ENCODE assay signal across 8 mouse cellular contexts in genomic region chr8:13670011-13670471, GRCm38 (mm10). TPM values are rescaled to one million over a fixed set of nuclear protein-coding genes. Genes with fewer than 3 reads are reported as not detected.
DNase-seq lines count a peak whose midpoint lies in the region; ATAC-seq and TF ChIP-seq lines count a peak whose summit lies in the region.

No protein-coding gene starts in this region.

- TF ChIP-seq EP300 in liver, postnatal 0 days (IDR thresholded peaks at IDR 0.05; ENCODE audit: low read depth) = no peak

- no peak for ATAC-seq in cerebellum, adult (ENCODE audit: insufficient number of reproducible peaks, low FRiP score, low TSS enrichment)
- ATAC-seq in lung, embryonic 16.5 days (ENCODE audit: low read depth) = no peak
- ATAC-seq in heart, embryonic 14.5 days (ENCODE audit: insufficient number of reproducible peaks, insufficient read depth, low FRiP score, low read depth) = no peak
- ATAC-seq in liver, postnatal 0 days = no peak
- ATAC-seq in CD4-positive, CD25-positive, alpha-beta regulatory T cell, adult 4 months = no peak

- peak overlapping the region; percentile 60 for H3K27ac ChIP-seq in lung, embryonic 16.5 days (ENCODE audit: low read length)
- peak overlapping the region in 1 of 2 experiments; percentile 78; a peak in 2 of 4 replicates for H3K27ac ChIP-seq in heart, embryonic 14.5 days (replicated peaks in 1 of 2; ENCODE audit: control insufficient read depth in 1 of 2, insufficient read depth in 1 of 2, low read depth in 2 of 2, low read length in 2 of 2)
- H3K27ac ChIP-seq in liver, postnatal 0 days (ENCODE audit: low read depth) = 0 out of 2 replicates have a peak overlapping the region, but pooled peaks have one; percentile 22

- TF ChIP-seq POLR2A in lung, adult 2 months (IDR thresholded peaks at IDR 0.05; ENCODE audit: borderline replicate concordance, extremely low read depth, low read depth, low read length) = no peak

- DNase-seq in cerebellum, adult 11 months = peak; percentile 59
- DNase-seq in lung, adult 2 months = no peak
- DNase-seq in liver, postnatal 0 days = no peak
- no peak for DNase-seq in embryo, embryonic 10 days (ENCODE audit: low spot score)

- TF ChIP-seq CTCF in lung, adult 2 months (IDR thresholded peaks at IDR 0.05; ENCODE audit: insufficient read depth, low read length) = no peak
- TF ChIP-seq CTCF in liver, postnatal 0 days (IDR thresholded peaks at IDR 0.05; ENCODE audit: low read depth) = no peak

- H3K4me1 ChIP-seq in lung, embryonic 16.5 days (replicated peaks; ENCODE audit: control insufficient read depth, insufficient read depth, low read length) = peaks cover 59% of the 10 kb centered on the region
- H3K4me1 ChIP-seq in lung, adult 2 months (ENCODE audit: control insufficient read depth, insufficient read depth, low read length) = peaks cover 27% of the 10 kb centered on the region
- H3K4me1 ChIP-seq in heart, embryonic 14.5 days (ENCODE audit: control insufficient read depth in 2 of 2, insufficient read depth in 2 of 2, low read length in 2 of 2) = peaks cover 73 to 83% of the 10 kb centered on the region in 2 experiments
- peaks cover 31% of the 10 kb centered on the region for H3K4me1 ChIP-seq in liver, postnatal 0 days (ENCODE audit: insufficient read depth)

- H3K36me3 ChIP-seq in lung, embryonic 16.5 days (ENCODE audit: control insufficient read depth, insufficient read depth, low read length) = no peaks in the 10 kb centered on the region
- no peaks in the 10 kb centered on the region for H3K36me3 ChIP-seq in heart, embryonic 14.5 days (ENCODE audit: control insufficient read depth, insufficient read depth, low read length)
- H3K36me3 ChIP-seq in liver, postnatal 0 days (replicated peaks; ENCODE audit: insufficient read depth, low read length) = no peaks in the 10 kb centered on the region; the same call in 1 of the 2 replicates

- no peaks in the 10 kb centered on the region for H3K27me3 ChIP-seq in lung, embryonic 16.5 days (ENCODE audit: control insufficient read depth, insufficient read depth, low read depth, low read length)
- H3K27me3 ChIP-seq in heart, embryonic 14.5 days (ENCODE audit: control insufficient read depth, insufficient read depth, low read length) = no peaks in the 10 kb centered on the region
- H3K27me3 ChIP-seq in liver, postnatal 0 days (ENCODE audit: insufficient read depth, low read length) = no peaks in the 10 kb centered on the region

- H3K4me3 ChIP-seq in lung, embryonic 16.5 days (ENCODE audit: low read length) = no peak overlapping the region
- no peak overlapping the region for H3K4me3 ChIP-seq in lung, adult 2 months (replicated peaks; ENCODE audit: extremely low read depth, low read depth, low read length)
- no peak overlapping the region for H3K4me3 ChIP-seq in heart, embryonic 14.5 days (ENCODE audit: control insufficient read depth in 1 of 2, insufficient read depth in 1 of 2, low read depth in 1 of 2, low read length in 2 of 2)
- H3K4me3 ChIP-seq in liver, postnatal 0 days (ENCODE audit: low read depth, low read length) = no peak overlapping the region

- H3K9ac ChIP-seq in lung, embryonic 16.5 days (ENCODE audit: low read length) = 0 out of 2 replicates have a peak overlapping the region, but pooled peaks have one; percentile 25
- H3K9ac ChIP-seq in heart, embryonic 14.5 days (ENCODE audit: low read length) = 0 out of 2 replicates have a peak overlapping the region, but pooled peaks have one; percentile 11
- H3K9ac ChIP-seq in liver, postnatal 0 days (replicated peaks) = no peak overlapping the region

- no peak overlapping the region for H3K4me2 ChIP-seq in lung, embryonic 16.5 days (ENCODE audit: low read depth, low read length)
- no peak overlapping the region for H3K4me2 ChIP-seq in heart, embryonic 14.5 days (ENCODE audit: low read length)
- no peak overlapping the region for H3K4me2 ChIP-seq in liver, postnatal 0 days (ENCODE audit: low read depth, low read length)

- no peaks in the 10 kb centered on the region for H3K9me3 ChIP-seq in lung, embryonic 16.5 days (ENCODE audit: control insufficient read depth, low read length)
- no peaks in the 10 kb centered on the region for H3K9me3 ChIP-seq in heart, embryonic 14.5 days (ENCODE audit: control insufficient read depth, low read length)
- no peaks in the 10 kb centered on the region for H3K9me3 ChIP-seq in liver, postnatal 0 days (ENCODE audit: low read length)

- 78% methylated on average over 17 of the region's 17 CpGs for WGBS in lung, embryonic 16.5 days
- 65% methylated on average over 17 of the region's 17 CpGs for WGBS in lung, adult 2 months
- WGBS in heart, embryonic 14.5 days = 73% methylated on average over 17 of the region's 17 CpGs
- WGBS in liver, postnatal 0 days (ENCODE audit: insufficient replicate concordance) = 79% methylated on average over 17 of the region's 17 CpGs

RNA-seq across cellular contexts. Expression of gene Rasa3, which starts 7.4 kb away (rescaled TPM):
- polyA plus RNA-seq in lung, embryonic 16.5 days (2015; fragmentation: Nextera tagmentation; extraction: Ambion mirVana) = 48.7 and 50.7 TPM in 2 replicates
- polyA plus RNA-seq in lung, adult 2 months (2012; rRNA removed) = 37.1 and 43.5 TPM in 2 replicates
- 20.9 and 24.9 TPM in 2 replicates for polyA plus RNA-seq in heart, embryonic 14.5 days (2014; fragmentation: Nextera tagmentation; extraction: Ambion mirVana)
- polyA plus RNA-seq in liver, postnatal 0 days (2015; fragmentation: Nextera tagmentation; extraction: Ambion mirVana) = 9.9 and 11.4 TPM in 2 replicates
- 100 to 1,000 TPM in 1 of 2 experiments, 10 to 100 TPM in 1; 77.3 to 195 TPM for polyA plus RNA-seq in CD4-positive, CD25-positive, alpha-beta regulatory T cell, adult 4 months (2017; shearing (Covaris generic))

RNA-seq across cellular contexts. Expression of gene Cfap97d2, which starts 35.6 kb away (rescaled TPM):
- 0.29 and 1.0 TPM in 2 replicates for polyA plus RNA-seq in lung, embryonic 16.5 days (2015; fragmentation: Nextera tagmentation; extraction: Ambion mirVana)
- polyA plus RNA-seq in lung, adult 2 months (2012; rRNA removed) = 1.7 and 2.5 TPM in 2 replicates
- not detected in 2 replicates for polyA plus RNA-seq in heart, embryonic 14.5 days (2014; fragmentation: Nextera tagmentation; extraction: Ambion mirVana)
- not detected in 2 replicates for polyA plus RNA-seq in liver, postnatal 0 days (2015; fragmentation: Nextera tagmentation; extraction: Ambion mirVana)
- polyA plus RNA-seq in CD4-positive, CD25-positive, alpha-beta regulatory T cell, adult 4 months (2017; shearing (Covaris generic)) = not detected
